Mouse (Mus musculus) erythroblast, embryonic 14.5 days (primary cell): ENCODE results near the gene Ercc1.

Experiments used
- GATA1 ChIP-seq: IDR thresholded peaks from 2 replicates; pipeline ENCODE4 v1.6.1; 2012; ENCODE audit warnings: low read length, inconsistent platforms, mixed read lengths
- TAL1 ChIP-seq: IDR thresholded peaks from 3 replicates; pipeline ENCODE4 v1.6.1; 2012; ENCODE audit warnings: low read length, inconsistent platforms, mixed read lengths

GRCm38 (mm10) chr7:19362276-19362675 is 17.7 kb downstream of the Ercc1 start:
- TF ChIP-seq GATA1 = no peak
- no peak for TF ChIP-seq TAL1
